Mouse (Mus musculus) hindbrain, embryonic 14.5 days (tissue): ENCODE measurements around the gene Mapk11. TPM values are rescaled to one million over a fixed set of nuclear protein-coding genes. Genes with fewer than 3 reads are reported as not detected.

Experiments used
- ATAC-seq: fragments of 200-750 bp; cut with Nextera tagmentation; 2 replicates; pipeline ENCODE4 v1.8.0; 2017; ENCODE audit warnings: moderate number of reproducible peaks, mild to moderate bottlenecking, moderate TSS enrichment, moderate library complexity; ENCODE audit not compliant: low FRiP score
- DNase-seq: peaks from one replicate; pipeline ENCODE4 v3.0.0-alpha.2; 2015; ENCODE audit warnings: low spot score
- H3K27ac ChIP-seq: fragments of 300-500 bp; sonication (generic); 2 replicates; pipeline ENCODE4 v1.5.1; 2014; ENCODE audit warnings: mild to moderate bottlenecking, moderate library complexity
- H3K27me3 ChIP-seq: fragments of 300-500 bp; sonication (generic); 2 replicates; pipeline ENCODE4 v1.6.1; 2014; ENCODE audit warnings: mild to moderate bottlenecking, low read length, mixed read lengths; ENCODE audit not compliant: control insufficient read depth, insufficient read depth
- H3K36me3 ChIP-seq: fragments of 300-500 bp; sonication (generic); replicated peaks from 2 replicates; pipeline ENCODE4 v1.6.1; 2014; ENCODE audit not compliant: control insufficient read depth, insufficient read depth
- H3K4me1 ChIP-seq: fragments of 300-500 bp; sonication (generic); replicated peaks from 2 replicates; pipeline ENCODE4 v1.6.1; 2014; ENCODE audit warnings: antibody characterized with exemption, low read length, mixed read lengths; ENCODE audit not compliant: control insufficient read depth, insufficient read depth
- H3K4me2 ChIP-seq: fragments of 300-500 bp; sonication (generic); replicated peaks from 2 replicates; pipeline ENCODE4 v1.6.1; 2014; ENCODE audit warnings: mild to moderate bottlenecking, moderate library complexity
- H3K4me3 ChIP-seq: fragments of 300-500 bp; sonication (generic); replicated peaks from 2 replicates; pipeline ENCODE4 v1.5.1; 2014; ENCODE audit warnings: mild to moderate bottlenecking, low read length
- H3K9ac ChIP-seq: fragments of 300-500 bp; sonication (generic); 2 replicates; pipeline ENCODE4 v1.6.1; 2014
- H3K9me3 ChIP-seq: fragments of 300-500 bp; sonication (generic); 2 replicates; pipeline ENCODE4 v1.6.1; 2016; ENCODE audit warnings: low read length; ENCODE audit not compliant: control insufficient read depth
- WGBS: fragments of 180-500 bp; shearing (Covaris S2); extraction: QIAGEN DNeasy Blood & Tissue Kit; methylation state at CpG from one replicate; pipeline ENCODE4 v1.1.7; 2014; 5-methylcytosine and 5-hydroxymethylcytosine counted together
- polyA plus RNA-seq: library from polyadenylated mRNA; unstranded; fragments of >200 nt; fragmentation: Nextera tagmentation; extraction: Ambion mirVana; gene quantifications from 2 replicates; pipeline ENCODE4 v1.2.1, GENCODE M21; 2014

Gene Mapk11
- polyA plus RNA-seq, 1 experiment from 2014 or later: 22.4 TPM

GRCm38 (mm10) chr15:89168922-89169321, 19.5 kb upstream of the Mapk11 start:
- ATAC-seq (no peak), DNase-seq (no peak)
- peaks cover 42% of the 10 kb centered on the region for H3K4me1 ChIP-seq
- H3K9me3 ChIP-seq: no peaks in the 10 kb centered on the region
- H3K4me2 ChIP-seq: peak overlapping the region; percentile 13; the same call in 1 of the 2 replicates
- H3K9ac ChIP-seq: no peak overlapping the region
- peaks cover 61% of the 10 kb centered on the region for H3K36me3 ChIP-seq
- H3K27ac ChIP-seq: peak overlapping the region; percentile 61; the same call in 1 of the 2 replicates
- H3K27me3 ChIP-seq: no peaks in the 10 kb centered on the region
- H3K4me3 ChIP-seq: no peak overlapping the region
- 52% methylated on average over 10 of the region's 10 CpGs for WGBS

DNA sequence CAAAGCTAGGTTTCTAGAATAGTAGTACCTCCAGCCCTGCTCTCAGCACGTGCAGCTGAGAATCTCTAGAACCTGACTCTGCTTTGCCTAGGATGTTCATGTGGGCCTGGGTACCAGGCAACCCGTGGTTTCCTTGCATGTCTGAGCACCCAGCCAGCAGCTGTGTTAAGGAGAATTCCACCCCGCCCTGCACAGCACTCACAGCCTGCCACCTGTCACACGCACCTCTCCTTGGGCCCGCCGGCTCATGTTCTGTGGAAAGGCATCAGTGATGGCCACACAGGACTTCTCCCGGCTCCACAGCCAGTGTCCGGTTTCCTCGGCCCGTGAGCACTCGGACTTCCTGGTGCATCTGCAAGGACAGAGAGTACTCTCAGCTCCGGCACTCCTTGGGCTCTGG, 16.1 kb upstream of the Mapk11 start:
- ATAC-seq (no peak), DNase-seq (no peak)
- Histone ChIP-seq H3K4me1 (peaks cover 17% of the 10 kb centered on the region), H3K27ac (no peak overlapping the region), H3K9me3 (no peaks in the 10 kb centered on the region), H3K4me2 (no peak overlapping the region), H3K9ac (no peak overlapping the region), H3K27me3 (no peaks in the 10 kb centered on the region), H3K36me3 (peaks cover 95% of the 10 kb centered on the region), H3K4me3 (no peak overlapping the region)
- 96% methylated on average over 12 of the region's 12 CpGs for WGBS

GRCm38 (mm10) chr15:89161397-89161796, 12.0 kb upstream of the Mapk11 start:
- H3K36me3 ChIP-seq: peaks cover 100% of the 10 kb centered on the region
- no peak for DNase-seq
- no peaks in the 10 kb centered on the region for H3K9me3 ChIP-seq
- ATAC-seq: no peak
- no peaks in the 10 kb centered on the region for H3K4me1 ChIP-seq
- no peak overlapping the region for H3K27ac ChIP-seq
- H3K4me3 ChIP-seq: no peak overlapping the region
- no peaks in the 10 kb centered on the region for H3K27me3 ChIP-seq
- H3K9ac ChIP-seq: no peak overlapping the region
- H3K4me2 ChIP-seq: no peak overlapping the region
- 95% methylated on average over 9 of the region's 9 CpGs for WGBS

DNA sequence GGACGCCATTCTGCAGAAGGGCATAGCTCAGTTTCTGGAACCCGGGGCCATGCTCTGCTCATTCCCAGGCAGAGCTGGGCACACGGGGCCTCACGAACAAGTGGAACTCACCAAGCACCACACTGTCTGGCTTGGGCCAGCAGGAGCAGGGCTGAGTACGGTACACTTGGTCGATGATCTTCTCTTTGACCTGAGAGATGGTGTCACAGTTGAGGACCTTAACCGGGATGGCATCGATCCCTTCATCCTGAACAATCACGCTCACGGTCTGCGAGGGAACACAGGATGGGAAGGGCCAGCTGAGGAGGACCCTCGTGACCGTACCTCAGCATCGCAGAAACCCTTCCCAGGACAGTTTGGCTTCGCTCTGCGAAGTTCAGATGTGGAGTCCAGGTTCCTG, 9.1 kb upstream of the Mapk11 start:
- H3K4me2 ChIP-seq: no peak overlapping the region
- WGBS: 95% methylated on average over 16 of the region's 16 CpGs
- no peak overlapping the region for H3K4me3 ChIP-seq
- no peak overlapping the region for H3K9ac ChIP-seq
- H3K27ac ChIP-seq: no peak overlapping the region
- H3K4me1 ChIP-seq: no peaks in the 10 kb centered on the region
- ATAC-seq (0 out of 2 replicates have a peak, but pooled peaks have one; percentile 22), DNase-seq (no peak)
- no peaks in the 10 kb centered on the region for H3K27me3 ChIP-seq
- no peaks in the 10 kb centered on the region for H3K9me3 ChIP-seq
- peaks cover 100% of the 10 kb centered on the region for H3K36me3 ChIP-seq

DNA sequence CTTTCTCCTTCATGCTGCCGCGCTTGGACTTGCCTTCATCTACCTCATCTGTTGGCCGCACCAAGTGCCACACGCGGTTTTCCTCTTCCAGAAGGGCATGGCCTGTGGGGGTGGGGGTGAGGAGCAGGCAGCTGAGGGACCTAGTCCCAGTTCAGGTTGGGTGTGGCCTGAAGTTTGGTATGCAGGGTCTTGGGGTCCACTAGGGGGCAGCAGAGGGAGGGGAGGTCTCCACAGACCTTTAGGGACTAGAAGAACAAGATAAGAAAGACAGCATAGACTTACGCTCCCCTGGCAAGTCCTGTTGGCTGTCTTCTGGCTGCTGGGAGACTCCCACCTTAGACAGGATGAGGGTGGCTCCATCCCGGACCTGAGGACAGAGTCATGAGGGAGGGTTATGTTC, 8.5 kb upstream of the Mapk11 start:
- H3K9me3 ChIP-seq: no peaks in the 10 kb centered on the region
- H3K36me3 ChIP-seq: peaks cover 97% of the 10 kb centered on the region
- no peak overlapping the region for H3K27ac ChIP-seq
- no peak overlapping the region for H3K9ac ChIP-seq
- no peaks in the 10 kb centered on the region for H3K4me1 ChIP-seq
- no peak overlapping the region for H3K4me2 ChIP-seq
- ATAC-seq (peak; percentile 24; the same call in 1 of the 2 replicates), DNase-seq (peak; percentile 71)
- WGBS: 71% methylated on average over 7 of the region's 7 CpGs
- no peak overlapping the region for H3K4me3 ChIP-seq
- no peaks in the 10 kb centered on the region for H3K27me3 ChIP-seq

DNA sequence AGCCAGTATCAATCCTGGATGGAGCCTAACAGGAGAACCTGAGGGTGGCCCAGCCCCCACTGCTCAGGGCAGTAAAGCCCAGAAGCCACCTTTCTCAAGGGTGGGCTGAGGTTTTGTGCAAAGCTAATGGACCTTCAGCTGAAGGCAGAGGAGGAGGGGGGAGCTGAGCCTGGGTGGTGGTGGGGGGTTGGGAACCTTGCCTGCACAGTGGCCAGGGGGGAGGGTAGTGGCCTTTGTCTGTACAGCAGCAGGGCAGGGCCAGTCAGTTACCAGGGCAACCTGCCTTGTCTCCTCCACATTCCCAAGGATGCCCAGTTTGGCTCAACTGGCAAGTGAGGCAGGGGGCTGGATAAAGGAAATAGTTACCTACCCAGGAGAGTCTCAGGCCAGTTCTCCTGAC, 2.9 kb upstream of the Mapk11 start:
- H3K36me3 ChIP-seq: peaks cover 41% of the 10 kb centered on the region
- peak overlapping the region; percentile 67 for H3K27ac ChIP-seq
- ATAC-seq (peak; percentile 35; the same call in 1 of the 2 replicates), DNase-seq (no peak)
- no peak overlapping the region for H3K4me3 ChIP-seq
- H3K9ac ChIP-seq: 0 out of 2 replicates have a peak overlapping the region, but pooled peaks have one; percentile 16
- no peak overlapping the region for H3K4me2 ChIP-seq
- H3K9me3 ChIP-seq: no peaks in the 10 kb centered on the region
- no peaks in the 10 kb centered on the region for H3K27me3 ChIP-seq
- H3K4me1 ChIP-seq: peaks cover 29% of the 10 kb centered on the region

DNA sequence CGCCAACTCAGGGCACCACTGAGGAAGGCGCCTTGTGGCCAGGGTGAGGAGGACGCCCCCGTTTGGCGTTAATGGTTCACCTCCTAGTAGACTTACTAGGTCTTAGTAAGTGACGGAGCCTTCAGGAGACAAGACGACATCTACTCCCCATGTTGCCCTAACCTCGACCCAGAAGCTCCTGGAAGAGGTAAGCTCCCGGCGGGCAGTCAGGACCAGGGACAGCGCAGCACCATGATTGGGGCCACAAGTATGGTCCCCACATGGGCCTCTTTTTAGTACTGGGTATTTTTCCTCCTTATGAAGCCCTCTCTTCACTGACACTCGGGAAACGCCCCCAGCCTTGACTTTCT, 588 bp upstream of the Mapk11 start:
- DNase-seq (no peak), ATAC-seq (no peak)
- no peaks in the 10 kb centered on the region for H3K9me3 ChIP-seq
- no peaks in the 10 kb centered on the region for H3K27me3 ChIP-seq
- H3K36me3 ChIP-seq: peaks cover 26% of the 10 kb centered on the region
- H3K4me1 ChIP-seq: peaks cover 45% of the 10 kb centered on the region
- H3K4me2 ChIP-seq: peak overlapping the region; percentile 87
- 2% methylated on average over 13 of the region's 13 CpGs for WGBS
- peak overlapping the region; percentile 90 for H3K27ac ChIP-seq
- H3K4me3 ChIP-seq: peak overlapping the region; percentile 53
- peak overlapping the region; percentile 88 for H3K9ac ChIP-seq

DNA sequence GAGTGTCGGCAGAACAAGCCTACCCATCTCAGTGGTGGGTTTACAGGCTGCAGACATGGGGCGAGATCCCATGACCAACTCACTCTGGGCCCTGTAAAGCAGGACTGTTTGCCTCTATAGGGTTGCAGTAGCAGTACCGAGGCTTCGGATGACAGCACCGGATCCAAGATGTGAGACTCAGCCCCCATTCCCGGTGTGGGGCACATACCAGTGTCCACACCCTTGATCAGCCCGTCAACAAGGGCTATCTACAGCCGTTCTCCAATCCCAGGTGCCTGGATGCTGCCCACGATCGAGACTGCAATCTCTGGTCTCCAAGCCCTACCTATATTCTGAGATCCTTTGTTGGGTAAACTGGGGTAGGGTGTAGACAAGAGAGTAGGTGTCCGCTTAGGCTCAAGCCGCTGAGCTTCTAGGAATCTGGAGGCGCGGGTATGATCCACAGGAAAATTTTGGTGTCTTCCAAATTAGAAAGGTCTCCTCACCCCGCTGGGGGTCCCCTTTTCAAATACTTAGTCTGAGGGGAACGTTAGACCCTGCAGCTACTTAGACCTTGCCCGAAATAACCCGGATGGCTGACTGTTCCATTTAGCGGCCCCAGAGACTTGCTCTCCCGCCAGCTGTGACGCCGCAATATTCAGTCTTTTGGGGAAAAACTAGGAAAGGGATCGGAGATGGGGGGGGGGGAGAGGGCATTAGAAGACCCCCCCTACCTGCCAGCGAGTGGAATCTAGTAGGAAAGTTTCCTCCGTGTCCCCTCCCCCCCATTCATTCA, 745 bp downstream of the Mapk11 start:
- no peak for DNase-seq
- peaks cover 26% of the 10 kb centered on the region for H3K36me3 ChIP-seq
- peak; percentile 2; the same call in 1 of the 2 replicates for ATAC-seq
- peak overlapping the region; percentile 87 for H3K4me2 ChIP-seq
- peak overlapping the region; percentile 88 for H3K9ac ChIP-seq
- H3K4me1 ChIP-seq: peaks cover 45% of the 10 kb centered on the region
- H3K4me3 ChIP-seq: peak overlapping the region; percentile 53
- WGBS: 3% methylated on average over 25 of the region's 25 CpGs
- peak overlapping the region; percentile 90 for H3K27ac ChIP-seq
- no peaks in the 10 kb centered on the region for H3K9me3 ChIP-seq
- H3K27me3 ChIP-seq: no peaks in the 10 kb centered on the region

DNA sequence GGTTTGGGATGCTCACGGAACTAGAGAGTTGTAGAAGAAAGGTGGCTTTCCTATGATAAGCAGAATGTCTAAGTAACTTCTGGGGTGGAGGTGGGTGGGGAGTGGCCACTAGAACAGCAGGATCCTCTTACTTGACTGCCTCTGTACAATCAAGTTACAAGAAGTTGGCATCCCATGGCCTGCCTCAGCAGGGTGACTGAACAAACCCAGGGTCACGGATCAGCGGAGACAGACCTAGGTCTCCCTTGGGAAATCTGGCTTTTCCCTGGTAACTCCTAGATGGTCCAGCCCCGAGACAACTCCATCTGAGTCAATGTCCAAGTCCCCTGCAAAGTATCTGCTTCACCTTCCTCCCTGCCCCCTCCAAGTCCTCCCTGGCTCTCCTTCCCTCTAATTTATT, 1.5 kb downstream of the Mapk11 start:
- WGBS: 33% methylated on average over 4 of the region's 4 CpGs
- H3K4me1 ChIP-seq: peaks cover 45% of the 10 kb centered on the region
- peak overlapping the region; percentile 88; the same call in 1 of the 2 replicates for H3K9ac ChIP-seq
- H3K9me3 ChIP-seq: no peaks in the 10 kb centered on the region
- H3K4me2 ChIP-seq: peak overlapping the region; percentile 87
- H3K27ac ChIP-seq: peak overlapping the region; percentile 77; the same call in 1 of the 2 replicates
- H3K27me3 ChIP-seq: no peaks in the 10 kb centered on the region
- DNase-seq (no peak), ATAC-seq (no peak)
- H3K36me3 ChIP-seq: peaks cover 30% of the 10 kb centered on the region
- H3K4me3 ChIP-seq: peak overlapping the region; percentile 53
